Mouse (Mus musculus) heart, embryonic 15.5 days (tissue): ENCODE measurements around the gene Slc25a13. TPM values are rescaled to one million over a fixed set of nuclear protein-coding genes. Genes with fewer than 3 reads are reported as not detected.

Experiments
- ATAC-seq: fragments of 200-750 bp; cut with Nextera tagmentation; replicated peaks from 2 replicates; pipeline ENCODE4 v1.8.0; 2017; ENCODE audit warnings: low read depth, moderate TSS enrichment; ENCODE audit not compliant: insufficient number of reproducible peaks, insufficient read depth, low FRiP score
- H3K27ac ChIP-seq: fragments of 300-500 bp; sonication (generic); 2 replicates; pipeline ENCODE4 v1.5.1; 2015; ENCODE audit warnings: mild to moderate bottlenecking, inconsistent platforms
- H3K27me3 ChIP-seq: fragments of 300-500 bp; sonication (generic); 2 replicates; pipeline ENCODE4 v1.6.1; 2015; ENCODE audit warnings: inconsistent platforms
- H3K36me3 ChIP-seq: fragments of 300-500 bp; sonication (generic); 2 replicates; pipeline ENCODE4 v1.6.1; 2015; ENCODE audit warnings: mild to moderate bottlenecking, inconsistent platforms
- H3K4me1 ChIP-seq: fragments of 300-500 bp; sonication (generic); replicated peaks from 2 replicates; pipeline ENCODE4 v1.6.1; 2015; ENCODE audit warnings: inconsistent platforms
- H3K4me2 ChIP-seq: fragments of 300-500 bp; sonication (generic); 2 replicates; pipeline ENCODE4 v1.6.1; 2015; ENCODE audit warnings: inconsistent platforms, mild to moderate bottlenecking, moderate library complexity
- H3K4me3 ChIP-seq: fragments of 300-500 bp; sonication (generic); 2 replicates; pipeline ENCODE4 v1.5.1; 2015; ENCODE audit warnings: mild to moderate bottlenecking, inconsistent platforms
- H3K9ac ChIP-seq: fragments of 300-500 bp; sonication (generic); 2 replicates; pipeline ENCODE4 v1.6.1; 2015; ENCODE audit warnings: mild to moderate bottlenecking, inconsistent platforms
- H3K9me3 ChIP-seq: fragments of 300-500 bp; sonication (generic); replicated peaks from 2 replicates; pipeline ENCODE4 v1.6.1; 2016; ENCODE audit warnings: inconsistent platforms
- WGBS: fragments of 180-500 bp; shearing (Covaris S2); methylation state at CpG from one replicate; pipeline ENCODE4 v1.1.7; 2015; ENCODE audit warnings: mixed read lengths; 5-methylcytosine and 5-hydroxymethylcytosine counted together
- polyA plus RNA-seq: library from polyadenylated mRNA; unstranded; fragments of >200 nt; fragmentation: Nextera tagmentation; extraction: Ambion mirVana; gene quantifications from 2 replicates; pipeline ENCODE4 v1.2.1, GENCODE M21; 2015

Gene Slc25a13
- polyA plus RNA-seq, 1 experiment from 2014 or later: 54.3 TPM

- H3K4me3 ChIP-seq: no peak overlapping the region
- no peaks in the 10 kb centered on the region for H3K9me3 ChIP-seq
- no peaks in the 10 kb centered on the region for H3K36me3 ChIP-seq
- WGBS: 90% methylated on average over 6 of the region's 6 CpGs
- H3K4me2 ChIP-seq: no peak overlapping the region
- H3K4me1 ChIP-seq: peaks cover 4% of the 10 kb centered on the region; the same call in 1 of the 2 replicates
- H3K9ac ChIP-seq: no peak overlapping the region
- no peak overlapping the region for H3K27ac ChIP-seq
- ATAC-seq: no peak
- H3K27me3 ChIP-seq: no peaks in the 10 kb centered on the region
Observed at GRCm38 (mm10) chr6:6027664-6028063, 189.3 kb downstream of the Slc25a13 start.

GRCm38 (mm10) chr6:6023976-6024375 is 193.0 kb downstream of the Slc25a13 start:
- Histone ChIP-seq H3K4me1 (peaks cover 4% of the 10 kb centered on the region; the same call in 1 of the 2 replicates), H3K9ac (no peak overlapping the region), H3K4me3 (no peak overlapping the region), H3K9me3 (no peaks in the 10 kb centered on the region), H3K27ac (0 out of 2 replicates have a peak overlapping the region, but pooled peaks have one; percentile 7), H3K4me2 (no peak overlapping the region), H3K36me3 (no peaks in the 10 kb centered on the region), H3K27me3 (no peaks in the 10 kb centered on the region)
- ATAC-seq: no peak
- 44% methylated on average over 6 of the region's 6 CpGs for WGBS

GRCm38 (mm10) chr6:6016931-6017330 is 200.0 kb downstream of the Slc25a13 start:
- Histone ChIP-seq H3K27ac (no peak overlapping the region), H3K4me2 (0 out of 2 replicates have a peak overlapping the region, but pooled peaks have one; percentile 14), H3K9me3 (no peaks in the 10 kb centered on the region), H3K9ac (no peak overlapping the region), H3K4me1 (0 out of 2 replicates have a peak, but pooled peaks cover 4% of the 10 kb centered on the region), H3K4me3 (no peak overlapping the region), H3K27me3 (no peaks in the 10 kb centered on the region), H3K36me3 (no peaks in the 10 kb centered on the region)
- ATAC-seq: no peak
- WGBS: 40% methylated on average over 9 of the region's 9 CpGs

GRCm38 (mm10) chr6:6015616-6016015 is 201.4 kb downstream of the Slc25a13 start:
- peak overlapping the region; percentile 44 for H3K4me2 ChIP-seq
- H3K9me3 ChIP-seq: no peaks in the 10 kb centered on the region
- H3K4me3 ChIP-seq: 0 out of 2 replicates have a peak overlapping the region, but pooled peaks have one; percentile 16
- 0 out of 2 replicates have a peak, but pooled peaks cover 4% of the 10 kb centered on the region for H3K4me1 ChIP-seq
- WGBS: 37% methylated on average over 15 of the region's 15 CpGs
- no peak overlapping the region for H3K9ac ChIP-seq
- no peaks in the 10 kb centered on the region for H3K27me3 ChIP-seq
- ATAC-seq: no peak
- no peaks in the 10 kb centered on the region for H3K36me3 ChIP-seq
- no peak overlapping the region for H3K27ac ChIP-seq

GRCm38 (mm10) chr6:6011364-6011763 is 205.6 kb downstream of the Slc25a13 start:
- peaks cover 4% of the 10 kb centered on the region; the same call in 1 of the 2 replicates for H3K4me1 ChIP-seq
- WGBS: 75% methylated on average over 2 of the region's 2 CpGs
- ATAC-seq: no peak

GRCm38 (mm10) chr6:6005762-6006431 is 211.1 kb downstream of the Slc25a13 start:
- 4% methylated on average over 42 of the region's 42 CpGs for WGBS
- ATAC-seq: peak; percentile 88

More at GRCm38 (mm10) chr6:6011364-6011763, 205.6 kb downstream of the Slc25a13 start:
- H3K9me3 ChIP-seq: no peaks in the 10 kb centered on the region
- H3K27ac ChIP-seq: no peak overlapping the region
- H3K27me3 ChIP-seq: 0 out of 2 replicates have a peak, but pooled peaks cover 2% of the 10 kb centered on the region
- no peaks in the 10 kb centered on the region for H3K36me3 ChIP-seq
- H3K4me3 ChIP-seq: no peak overlapping the region
- no peak overlapping the region for H3K4me2 ChIP-seq
- no peak overlapping the region for H3K9ac ChIP-seq

GRCm38 (mm10) chr6:6004756-6005485 is 212.1 kb downstream of the Slc25a13 start:
- 30% methylated on average over 12 of the region's 12 CpGs for WGBS
- Histone ChIP-seq H3K9ac (no peak overlapping the region), H3K36me3 (no peaks in the 10 kb centered on the region), H3K4me2 (peak overlapping the region; percentile 92; the same call in 1 of the 2 replicates), H3K4me1 (peaks cover 3% of the 10 kb centered on the region; the same call in 1 of the 2 replicates), H3K27me3 (0 out of 2 replicates have a peak, but pooled peaks cover 2% of the 10 kb centered on the region), H3K9me3 (no peaks in the 10 kb centered on the region), H3K27ac (no peak overlapping the region), H3K4me3 (no peak overlapping the region; the same call in 1 of the 2 replicates)
- no peak for ATAC-seq

More at GRCm38 (mm10) chr6:6005762-6006431, 211.1 kb downstream of the Slc25a13 start:
- Histone ChIP-seq H3K4me2 (peak overlapping the region; percentile 92), H3K4me1 (peaks cover 3% of the 10 kb centered on the region; the same call in 1 of the 2 replicates), H3K27ac (no peak overlapping the region), H3K27me3 (0 out of 2 replicates have a peak, but pooled peaks cover 2% of the 10 kb centered on the region), H3K9ac (peak overlapping the region; percentile 63), H3K9me3 (no peaks in the 10 kb centered on the region), H3K36me3 (no peaks in the 10 kb centered on the region), H3K4me3 (peak overlapping the region; percentile 65)

- Histone ChIP-seq H3K4me1 (peaks cover 3% of the 10 kb centered on the region; the same call in 1 of the 2 replicates), H3K36me3 (no peaks in the 10 kb centered on the region), H3K27ac (no peak overlapping the region), H3K9me3 (no peaks in the 10 kb centered on the region), H3K9ac (no peak overlapping the region), H3K27me3 (0 out of 2 replicates have a peak, but pooled peaks cover 2% of the 10 kb centered on the region), H3K4me2 (no peak overlapping the region), H3K4me3 (no peak overlapping the region)
- WGBS: 84% methylated on average over 3 of the region's 3 CpGs
- ATAC-seq: no peak
Observed at GRCm38 (mm10) chr6:6002061-6002460, 214.9 kb downstream of the Slc25a13 start.

- H3K36me3 ChIP-seq: no peaks in the 10 kb centered on the region
- peaks cover 7% of the 10 kb centered on the region for H3K4me1 ChIP-seq
- 75% methylated on average over 6 of the region's 6 CpGs for WGBS
- no peak overlapping the region for H3K9ac ChIP-seq
- H3K4me2 ChIP-seq: no peak overlapping the region
- H3K27me3 ChIP-seq: no peaks in the 10 kb centered on the region
- ATAC-seq: no peak
- no peaks in the 10 kb centered on the region for H3K9me3 ChIP-seq
- no peak overlapping the region for H3K27ac ChIP-seq
- H3K4me3 ChIP-seq: no peak overlapping the region
Observed at GRCm38 (mm10) chr6:5997535-5997934, 219.4 kb downstream of the Slc25a13 start.

- H3K4me2 ChIP-seq: peak overlapping the region; percentile 19; the same call in 1 of the 2 replicates
- 0 out of 2 replicates have a peak, but pooled peaks have one; percentile 43 for ATAC-seq
Observed at GRCm38 (mm10) chr6:5993056-5993455, 223.9 kb downstream of the Slc25a13 start.

More at GRCm38 (mm10) chr6:5993056-5993455, 223.9 kb downstream of the Slc25a13 start:
- Histone ChIP-seq H3K9me3 (no peaks in the 10 kb centered on the region), H3K9ac (no peak overlapping the region), H3K36me3 (no peaks in the 10 kb centered on the region), H3K4me3 (no peak overlapping the region), H3K27ac (0 out of 2 replicates have a peak overlapping the region, but pooled peaks have one; percentile 14), H3K4me1 (peaks cover 20% of the 10 kb centered on the region), H3K27me3 (no peaks in the 10 kb centered on the region)
- WGBS: 34% methylated on average over 7 of the region's 7 CpGs
